Mouse (Mus musculus): ENCODE data around the gene Fryl. TPM values are rescaled to one million over a fixed set of nuclear protein-coding genes. Genes with fewer than 3 reads are reported as not detected.
A peak's percentile ranks its signal among the peaks of the same experiment; 100 is the strongest.

Fryl gene
- polyA plus RNA-seq, 1 experiment from 2014 or later, result 40.0 TPM

- 13% methylated on average over 2 of the region's 2 CpGs for WGBS
- H3K9ac ChIP-seq (ENCODE audit: low read depth, low read length), result no peak overlapping the region
Observed at GRCm38 (mm10) chr5:72984091-72984490, 272.3 kb downstream of the Fryl start.

DNA sequence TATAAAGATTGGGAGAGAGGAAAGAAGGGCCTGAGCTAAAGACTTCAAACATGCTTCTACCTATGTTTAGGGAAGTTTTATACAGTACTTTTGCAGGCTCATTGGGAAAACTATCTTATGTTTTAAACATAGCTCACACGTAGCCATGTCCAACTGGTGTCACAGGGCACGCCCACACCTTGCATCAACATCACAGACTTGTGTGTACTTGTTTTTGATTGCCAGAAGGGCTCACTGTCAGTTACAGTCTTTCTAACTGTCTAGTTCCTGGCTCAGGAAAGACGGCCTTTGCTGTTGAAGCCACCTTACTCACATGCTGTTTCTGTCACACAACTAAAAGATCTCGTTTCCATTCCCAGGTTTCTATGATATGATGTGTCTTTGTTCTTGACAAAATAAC lies 279.9 kb downstream of the Fryl start:
- ATAC-seq, result no peak
- Histone ChIP-seq H3K36me3 (ENCODE audit: control insufficient read depth, insufficient read depth, low read length) (peaks cover 12% of the 10 kb centered on the region), H3K4me1 (ENCODE audit: control insufficient read depth, insufficient read depth, low read length) (no peaks in the 10 kb centered on the region)

More at GRCm38 (mm10) chr5:72984091-72984490, 272.3 kb downstream of the Fryl start:
- 0 out of 2 replicates have a peak, but pooled peaks have one; percentile 18 for ATAC-seq
- no peak overlapping the region for H3K27ac ChIP-seq (ENCODE audit: low read length)
- H3K4me2 ChIP-seq (ENCODE audit: low read length), result no peak overlapping the region
- no peaks in the 10 kb centered on the region for H3K9me3 ChIP-seq (replicated peaks; ENCODE audit: control insufficient read depth, low read length, poor library complexity, severe bottlenecking)
- H3K4me3 ChIP-seq (ENCODE audit: low read depth, low read length), result no peak overlapping the region
- peaks cover 7% of the 10 kb centered on the region for H3K36me3 ChIP-seq (ENCODE audit: control insufficient read depth, insufficient read depth, low read length)
- H3K4me1 ChIP-seq (ENCODE audit: control insufficient read depth, insufficient read depth, low read length), result no peaks in the 10 kb centered on the region
- H3K27me3 ChIP-seq (ENCODE audit: control insufficient read depth, insufficient read depth, low read depth, low read length), result no peaks in the 10 kb centered on the region

DNA sequence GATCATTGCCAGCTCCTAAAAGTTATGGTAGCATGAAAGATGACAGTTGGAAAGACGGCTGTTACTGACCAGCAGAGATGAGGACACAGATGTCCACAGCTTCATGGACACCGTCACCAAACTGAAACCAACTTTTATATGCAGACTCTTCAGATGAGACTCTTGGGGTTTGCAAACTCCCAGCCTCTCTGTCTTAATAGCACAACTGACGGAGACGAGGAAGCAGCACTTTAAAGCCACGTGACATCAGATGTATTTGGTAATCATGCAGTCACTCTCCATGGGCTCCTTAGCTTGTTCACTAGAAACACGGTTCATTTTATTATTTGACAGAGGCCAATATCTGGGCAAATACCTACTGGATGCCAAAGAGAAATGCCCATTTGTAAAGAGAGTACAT lies 280.4 kb downstream of the Fryl start:
- Histone ChIP-seq H3K36me3 (ENCODE audit: control insufficient read depth, insufficient read depth, low read length) (peaks cover 12% of the 10 kb centered on the region), H3K9ac (ENCODE audit: low read depth, low read length) (no peak overlapping the region), H3K27ac (ENCODE audit: low read length) (no peak overlapping the region), H3K4me1 (ENCODE audit: control insufficient read depth, insufficient read depth, low read length) (no peaks in the 10 kb centered on the region), H3K27me3 (ENCODE audit: control insufficient read depth, insufficient read depth, low read depth, low read length) (no peaks in the 10 kb centered on the region), H3K4me2 (ENCODE audit: low read length) (no peak overlapping the region), H3K4me3 (ENCODE audit: low read depth, low read length) (no peak overlapping the region), H3K9me3 (replicated peaks; ENCODE audit: control insufficient read depth, low read length, poor library complexity, severe bottlenecking) (no peaks in the 10 kb centered on the region)
- ATAC-seq, result no peak
- WGBS, result 93% methylated on average over 6 of the region's 6 CpGs

More for the DNA sequence above, 279.9 kb downstream of the Fryl start:
- no peaks in the 10 kb centered on the region for H3K27me3 ChIP-seq (ENCODE audit: control insufficient read depth, insufficient read depth, low read depth, low read length)
- no peak overlapping the region for H3K27ac ChIP-seq (ENCODE audit: low read length)
- H3K9me3 ChIP-seq (replicated peaks; ENCODE audit: control insufficient read depth, low read length, poor library complexity, severe bottlenecking), result no peaks in the 10 kb centered on the region
- no peak overlapping the region for H3K4me3 ChIP-seq (ENCODE audit: low read depth, low read length)
- no peak overlapping the region for H3K4me2 ChIP-seq (ENCODE audit: low read length)
- no peak overlapping the region for H3K9ac ChIP-seq (ENCODE audit: low read depth, low read length)
- WGBS, result 91% methylated on average over 4 of the region's 4 CpGs

DNA sequence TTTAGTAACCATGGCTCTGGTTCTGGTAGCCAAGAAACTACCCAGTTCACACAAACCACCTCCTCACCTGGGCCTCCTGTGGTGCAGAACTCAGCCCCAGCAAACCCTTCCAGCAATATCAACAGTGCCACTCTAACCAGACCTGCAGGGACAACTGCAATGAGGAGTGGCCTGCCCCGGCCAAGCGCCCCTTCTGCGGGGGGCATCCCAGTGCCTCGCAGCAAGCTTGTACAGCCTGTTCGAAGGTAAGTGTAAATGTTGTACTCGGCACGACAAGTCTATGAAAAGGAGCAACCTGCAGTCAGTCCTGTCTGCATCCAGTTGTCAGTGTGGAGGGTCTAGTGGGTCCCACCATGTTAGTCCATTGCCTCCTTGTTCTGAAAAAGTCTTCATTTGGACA lies 281.8 kb downstream of the Fryl start, which contains the start of gene Gm10135:
TSS of gene Gm10135 (minus strand) at position 101 of the 400 bp plus-strand sequence.
- no peaks in the 10 kb centered on the region for H3K4me1 ChIP-seq (ENCODE audit: control insufficient read depth, insufficient read depth, low read length)
- 99% methylated on average over 7 of the region's 7 CpGs for WGBS
- H3K4me3 ChIP-seq (ENCODE audit: low read depth, low read length), result no peak within 1 kb of the TSS
- no peak within 1 kb of the TSS for H3K27ac ChIP-seq (ENCODE audit: low read length)
- H3K4me2 ChIP-seq (ENCODE audit: low read length), result no peak within 1 kb of the TSS
- ATAC-seq, result no peak
- H3K27me3 ChIP-seq (ENCODE audit: control insufficient read depth, insufficient read depth, low read depth, low read length), result no peaks in the 10 kb centered on the region
- H3K36me3 ChIP-seq (ENCODE audit: control insufficient read depth, insufficient read depth, low read length), result peaks cover 5% of the 10 kb centered on the region; the same call in 1 of the 2 replicates
- H3K9ac ChIP-seq (ENCODE audit: low read depth, low read length), result no peak within 1 kb of the TSS
- H3K9me3 ChIP-seq (replicated peaks; ENCODE audit: control insufficient read depth, low read length, poor library complexity, severe bottlenecking), result no peaks in the 10 kb centered on the region

DNA sequence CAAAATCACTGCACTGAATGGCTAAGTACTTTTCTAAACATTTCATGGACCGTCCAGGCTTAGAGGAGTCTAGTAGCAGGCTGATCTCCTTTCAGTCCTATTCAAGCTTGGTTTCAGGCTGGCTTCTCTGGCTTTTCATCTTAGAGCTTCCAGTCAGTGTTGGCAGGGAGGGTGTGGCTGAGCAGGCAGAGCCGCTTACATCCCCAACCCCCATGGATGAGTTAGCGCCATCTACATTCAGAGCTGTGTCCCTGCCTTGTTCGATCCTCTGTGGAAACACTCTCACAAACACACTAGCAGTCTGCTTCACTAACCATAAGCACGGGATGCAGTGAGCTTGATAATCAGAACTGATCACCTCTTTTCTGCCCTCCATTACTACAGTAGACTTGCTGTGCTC lies 283.5 kb downstream of the Fryl start:
- no peak overlapping the region for H3K4me2 ChIP-seq (ENCODE audit: low read length)
- no peak overlapping the region for H3K27ac ChIP-seq (ENCODE audit: low read length)
- no peak for ATAC-seq
- H3K36me3 ChIP-seq (ENCODE audit: control insufficient read depth, insufficient read depth, low read length), result peaks cover 5% of the 10 kb centered on the region; the same call in 1 of the 2 replicates
- 40% methylated on average over 5 of the region's 5 CpGs for WGBS
- no peak overlapping the region for H3K4me3 ChIP-seq (ENCODE audit: low read depth, low read length)
- H3K4me1 ChIP-seq (ENCODE audit: control insufficient read depth, insufficient read depth, low read length), result no peaks in the 10 kb centered on the region
- H3K9me3 ChIP-seq (replicated peaks; ENCODE audit: control insufficient read depth, low read length, poor library complexity, severe bottlenecking), result no peaks in the 10 kb centered on the region
- H3K27me3 ChIP-seq (ENCODE audit: control insufficient read depth, insufficient read depth, low read depth, low read length), result no peaks in the 10 kb centered on the region
- H3K9ac ChIP-seq (ENCODE audit: low read depth, low read length), result no peak overlapping the region

- ATAC-seq, result no peak
- no peak overlapping the region for H3K9ac ChIP-seq (ENCODE audit: low read depth, low read length)
- H3K27me3 ChIP-seq (ENCODE audit: control insufficient read depth, insufficient read depth, low read depth, low read length), result no peaks in the 10 kb centered on the region
- H3K9me3 ChIP-seq (replicated peaks; ENCODE audit: control insufficient read depth, low read length, poor library complexity, severe bottlenecking), result no peaks in the 10 kb centered on the region
- no peaks in the 10 kb centered on the region for H3K4me1 ChIP-seq (ENCODE audit: control insufficient read depth, insufficient read depth, low read length)
- no peak overlapping the region for H3K4me3 ChIP-seq (ENCODE audit: low read depth, low read length)
- no peak overlapping the region for H3K4me2 ChIP-seq (ENCODE audit: low read length)
- WGBS, result 51% methylated on average over 4 of the region's 4 CpGs
- H3K36me3 ChIP-seq (ENCODE audit: control insufficient read depth, insufficient read depth, low read length), result peaks cover 5% of the 10 kb centered on the region; the same call in 1 of the 2 replicates
- no peak overlapping the region for H3K27ac ChIP-seq (ENCODE audit: low read length)
Observed at GRCm38 (mm10) chr5:72972435-72972834, 284.0 kb downstream of the Fryl start.

Other genes with a start within 250 kb of the Fryl start
- gene Slc10a4, start 249.7 kb downstream of the Fryl start, polyA plus RNA-seq (2015; fragmentation: Nextera tagmentation; extraction: Ambion mirVana), result 25.3 and 28.9 TPM in 2 replicates
- gene Ociad1, start 36.2 kb upstream of the Fryl start, polyA plus RNA-seq (2015; fragmentation: Nextera tagmentation; extraction: Ambion mirVana), result 361 and 374 TPM in 2 replicates
- gene Ociad2, start 84.4 kb upstream of the Fryl start, polyA plus RNA-seq (2015; fragmentation: Nextera tagmentation; extraction: Ambion mirVana), result 28.3 and 34.5 TPM in 2 replicates
- 0.18 and 0.40 TPM in 2 replicates for gene Cwh43, start 149.5 kb upstream of the Fryl start, polyA plus RNA-seq (2015; fragmentation: Nextera tagmentation; extraction: Ambion mirVana)
- gene Dcun1d4, start 224.4 kb upstream of the Fryl start, polyA plus RNA-seq (2015; fragmentation: Nextera tagmentation; extraction: Ambion mirVana), result 51.5 and 56.3 TPM in 2 replicates

Measured in midbrain, embryonic 16.5 days (tissue).